Mouse (Mus musculus) kidney, adult 2 months (tissue): ENCODE measurements at regions not wholly inside any gene's neighbourhood (a gene's known extent, or its start where the extent isn't known, plus 50 kb on each side); places are given as distances from the start of the nearest gene placed in this dataset.

Experiments
- CTCF ChIP-seq: fragments of 200-500 bp; conservative IDR thresholded peaks from 2 replicates; pipeline ENCODE4 v1.5.1; 2011; ENCODE audit warnings: low read depth, mild to moderate bottlenecking, control low read depth, low read length, moderate library complexity, mixed read lengths; ENCODE audit not compliant: insufficient read depth, insufficient read length
- POLR2A ChIP-seq: fragments of 200-500 bp; IDR thresholded peaks from one replicate; pipeline ENCODE4 v1.6.1; 2011; ENCODE audit warnings: low read depth, low read length, control low read depth

GRCm38 (mm10) chr9:6823536-6823935 is 360.7 kb downstream of the Dync2h1 start:
- TF ChIP-seq CTCF (no peak), POLR2A (no peak)
